Mouse (Mus musculus): ENCODE results near the gene Tm4sf5. TPM values are rescaled to one million over a fixed set of nuclear protein-coding genes. Genes with fewer than 3 reads are reported as not detected.
"Not testable (repeated sequence)": the region's sequence is repeated elsewhere in the genome, so short reads cannot be mapped to it uniquely, and the experiment has no call there.

Gene Tm4sf5
- polyA plus RNA-seq, 1 experiment = 0.54 TPM

DNA sequence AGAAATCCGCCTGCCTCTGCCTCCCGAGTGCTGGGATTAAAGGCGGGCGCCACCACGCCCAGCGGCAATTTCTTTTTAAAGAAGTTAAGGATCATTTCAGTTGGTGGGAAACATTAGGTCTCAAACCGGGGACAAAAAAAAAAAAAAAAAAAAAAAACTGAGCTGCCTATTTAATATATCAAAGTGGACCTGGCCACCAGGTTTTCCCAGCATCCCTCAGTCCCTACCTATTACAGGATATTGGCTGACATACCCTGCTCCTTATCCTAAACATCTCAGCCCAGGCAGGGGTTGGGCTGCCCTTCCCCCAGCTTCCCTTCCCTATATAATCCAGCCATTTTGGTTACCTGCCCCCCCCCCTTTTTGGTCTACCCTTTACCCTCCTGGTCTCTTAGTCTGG lies 6.8 kb downstream of the Tm4sf5 start:
- DNase-seq = no peak
- WGBS = 87% methylated on average over 7 of the region's 7 CpGs
- TF ChIP-seq POLR2A (IDR thresholded peaks at IDR 0.05; ENCODE audit: borderline replicate concordance, insufficient read depth, low read length) = no peak
- TF ChIP-seq CTCF (IDR thresholded peaks at IDR 0.05; ENCODE audit: borderline replicate concordance, insufficient read depth, low read depth, low read length) = no peak

DNA sequence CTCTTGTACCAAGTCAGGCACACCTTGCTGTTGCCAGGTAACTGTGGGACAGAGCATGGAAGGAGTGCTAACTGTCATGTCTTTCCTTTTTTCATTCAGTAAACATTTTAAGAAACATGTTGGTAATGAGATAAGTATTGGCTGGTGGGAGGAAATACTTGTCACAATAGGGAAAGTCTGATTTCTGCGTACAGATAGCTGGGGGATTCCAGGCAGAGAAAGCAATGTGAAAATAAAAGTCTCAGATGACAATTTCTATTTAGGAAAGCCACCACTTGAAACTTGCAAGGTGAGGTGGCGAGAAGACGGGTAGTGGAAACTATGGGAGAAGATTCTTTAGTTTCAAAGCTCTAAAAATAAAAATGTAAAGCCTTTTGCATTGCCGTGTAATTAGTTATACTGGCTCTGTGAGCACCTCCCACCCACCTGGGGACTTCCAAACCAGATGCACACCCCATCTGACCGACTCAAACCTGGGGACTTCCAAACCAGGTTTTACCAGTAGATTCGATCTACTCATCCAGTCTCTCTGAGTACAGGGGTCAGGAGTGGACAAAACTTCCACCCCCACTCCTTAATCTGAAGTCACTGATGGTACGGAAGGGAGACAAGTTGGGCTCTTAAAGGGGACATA lies 7.8 kb downstream of the Tm4sf5 start:
- 79% methylated on average over 7 of the region's 7 CpGs for WGBS
- TF ChIP-seq POLR2A (IDR thresholded peaks at IDR 0.05; ENCODE audit: borderline replicate concordance, insufficient read depth, low read length) (no peak), CTCF (IDR thresholded peaks at IDR 0.05; ENCODE audit: borderline replicate concordance, insufficient read depth, low read depth, low read length) (no peak)
- Histone ChIP-seq H3K4me1 (ENCODE audit: control insufficient read depth, insufficient read depth, low read length) (no peaks in the 10 kb centered on the region), H3K27me3 (ENCODE audit: control insufficient read depth, insufficient read depth, low read length) (no peaks in the 10 kb centered on the region), H3K4me3 (replicated peaks; ENCODE audit: insufficient read depth, low read depth, low read length) (no peak overlapping the region), H3K27ac (ENCODE audit: insufficient read depth, low read length) (no peak overlapping the region)
- DNase-seq = no peak

More for the DNA sequence above, 6.8 kb downstream of the Tm4sf5 start:
- no peaks in the 10 kb centered on the region for H3K27me3 ChIP-seq (ENCODE audit: control insufficient read depth, insufficient read depth, low read length)
- no peak overlapping the region for H3K4me3 ChIP-seq (replicated peaks; ENCODE audit: insufficient read depth, low read depth, low read length)
- no peak overlapping the region for H3K27ac ChIP-seq (ENCODE audit: insufficient read depth, low read length)
- H3K4me1 ChIP-seq (ENCODE audit: control insufficient read depth, insufficient read depth, low read length) = no peaks in the 10 kb centered on the region

DNA sequence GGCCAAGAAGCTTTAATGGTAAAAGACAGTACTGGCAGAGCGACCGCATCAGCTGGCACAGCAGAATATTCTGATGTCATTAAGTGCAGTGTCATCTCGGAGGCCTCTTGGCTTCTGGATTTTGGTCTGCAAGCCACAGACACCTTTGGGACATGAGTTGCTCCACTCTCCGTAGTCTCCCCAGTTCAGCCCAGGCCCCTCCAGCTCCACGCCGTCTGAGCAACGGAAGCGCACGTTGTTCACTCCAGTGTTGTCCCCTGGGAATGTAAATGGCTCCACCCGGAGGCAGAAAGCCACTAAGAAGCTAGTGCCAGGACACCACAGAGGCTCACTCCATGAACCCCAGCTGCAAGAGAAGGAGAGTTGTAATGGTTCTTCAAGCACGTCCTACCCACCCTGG lies 8.5 kb downstream of the Tm4sf5 start:
- no peaks in the 10 kb centered on the region for H3K4me1 ChIP-seq (ENCODE audit: control insufficient read depth, insufficient read depth, low read length)
- no peak overlapping the region for H3K27ac ChIP-seq (ENCODE audit: insufficient read depth, low read length)
- H3K27me3 ChIP-seq (ENCODE audit: control insufficient read depth, insufficient read depth, low read length) = no peaks in the 10 kb centered on the region
- TF ChIP-seq POLR2A (IDR thresholded peaks at IDR 0.05; ENCODE audit: borderline replicate concordance, insufficient read depth, low read length) (no peak), CTCF (IDR thresholded peaks at IDR 0.05; ENCODE audit: borderline replicate concordance, insufficient read depth, low read depth, low read length) (no peak)
- WGBS = 14% methylated on average over 11 of the region's 11 CpGs
- DNase-seq = no peak
- no peak overlapping the region for H3K4me3 ChIP-seq (replicated peaks; ENCODE audit: insufficient read depth, low read depth, low read length)

DNA sequence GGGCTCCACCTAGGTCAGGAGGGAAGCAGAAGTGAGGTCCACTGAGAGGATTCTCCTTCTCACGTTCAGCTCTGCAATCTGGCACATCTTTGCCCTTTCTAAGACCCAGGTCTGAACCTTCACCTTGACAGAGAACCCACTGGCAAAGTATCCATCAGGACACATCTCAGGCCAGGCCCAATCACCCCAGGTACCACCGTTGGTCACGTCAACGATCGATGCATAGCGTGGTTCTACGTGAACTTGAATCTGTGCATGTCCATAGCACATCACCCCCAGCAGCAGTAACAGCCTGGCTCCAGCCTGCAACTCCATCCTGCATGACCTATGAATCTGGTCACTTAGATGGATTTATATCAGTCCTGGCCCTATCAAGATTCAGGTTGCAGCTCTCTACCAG lies 9.2 kb downstream of the Tm4sf5 start, which contains the start of gene Vmo1:
Gene Vmo1 (minus strand): TSS at position 329 of the 400 bp plus-strand sequence.
- H3K27me3 ChIP-seq (ENCODE audit: control insufficient read depth, insufficient read depth, low read length) = no peaks in the 10 kb centered on the region
- no peak within 1 kb of the TSS for H3K27ac ChIP-seq (ENCODE audit: insufficient read depth, low read length)
- no peak for DNase-seq
- H3K4me3 ChIP-seq (replicated peaks; ENCODE audit: insufficient read depth, low read depth, low read length) = no peak within 1 kb of the TSS
- H3K4me1 ChIP-seq (ENCODE audit: control insufficient read depth, insufficient read depth, low read length) = no peaks in the 10 kb centered on the region
- TF ChIP-seq POLR2A (IDR thresholded peaks at IDR 0.05; ENCODE audit: borderline replicate concordance, insufficient read depth, low read length) (no peak), CTCF (IDR thresholded peaks at IDR 0.05; ENCODE audit: borderline replicate concordance, insufficient read depth, low read depth, low read length) (no peak)
- WGBS = 87% methylated on average over 7 of the region's 7 CpGs

DNA sequence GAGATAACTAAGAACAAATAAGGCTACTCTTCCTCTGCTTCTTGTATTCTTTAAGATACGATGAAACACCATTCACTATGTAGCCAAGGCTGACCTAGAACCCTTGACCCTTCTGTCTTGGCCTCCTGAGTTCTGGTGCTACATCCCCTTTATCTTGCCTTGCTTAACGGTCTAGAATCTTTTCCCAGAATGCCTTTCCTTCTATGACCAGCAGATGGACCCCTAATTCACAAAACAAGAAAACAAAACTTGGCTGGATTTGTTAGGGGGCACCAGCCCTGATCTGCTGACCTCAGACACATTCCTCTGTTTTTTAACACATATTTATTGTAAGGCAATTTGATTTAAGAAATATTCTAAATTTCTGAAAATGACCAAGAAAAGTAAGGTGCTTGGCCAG lies 11.3 kb downstream of the Tm4sf5 start:
- DNase-seq = peak in 1 of 2 experiments; percentile 24
- TF ChIP-seq CTCF (IDR thresholded peaks at IDR 0.05; ENCODE audit: borderline replicate concordance, insufficient read depth, low read depth, low read length) (peak; percentile 35; the same call in 1 of the 2 replicates), POLR2A (IDR thresholded peaks at IDR 0.05; ENCODE audit: borderline replicate concordance, insufficient read depth, low read length) (no peak)
- Histone ChIP-seq H3K27me3 (ENCODE audit: control insufficient read depth, insufficient read depth, low read length) (no peaks in the 10 kb centered on the region), H3K4me1 (ENCODE audit: control insufficient read depth, insufficient read depth, low read length) (peaks cover 3% of the 10 kb centered on the region; the same call in 1 of the 2 replicates), H3K27ac (ENCODE audit: insufficient read depth, low read length) (no peak overlapping the region), H3K4me3 (replicated peaks; ENCODE audit: insufficient read depth, low read depth, low read length) (no peak overlapping the region)
- WGBS = 22% methylated on average over 2 of the region's 2 CpGs

DNA sequence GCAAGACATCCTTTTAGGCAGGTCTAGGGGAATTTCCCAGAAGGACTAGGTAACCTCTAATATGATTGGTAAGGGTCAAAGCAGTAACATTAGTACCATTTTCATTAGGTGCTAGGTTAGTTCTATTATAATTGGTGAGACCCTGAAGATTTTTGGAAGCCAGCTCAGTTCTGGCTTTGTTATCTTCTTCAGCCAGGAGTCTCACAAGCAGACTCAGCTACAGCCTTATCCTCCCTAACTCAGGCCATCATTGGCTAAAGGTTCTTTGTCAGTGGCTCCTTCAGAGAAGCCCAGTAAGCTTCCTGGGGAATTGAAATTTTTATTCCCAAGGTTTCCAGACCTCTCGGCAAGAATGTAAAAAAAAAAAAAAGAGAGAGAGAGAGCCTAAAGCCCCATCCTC lies 13.4 kb downstream of the Tm4sf5 start:
- H3K27me3 ChIP-seq (ENCODE audit: control insufficient read depth, insufficient read depth, low read length) = no peaks in the 10 kb centered on the region
- H3K4me1 ChIP-seq (ENCODE audit: control insufficient read depth, insufficient read depth, low read length) = peaks cover 3% of the 10 kb centered on the region; the same call in 1 of the 2 replicates
- H3K27ac ChIP-seq (ENCODE audit: insufficient read depth, low read length) = no peak overlapping the region
- no peak overlapping the region for H3K4me3 ChIP-seq (replicated peaks; ENCODE audit: insufficient read depth, low read depth, low read length)
- DNase-seq = no peak
- WGBS = 77% methylated on average over 1 of the region's 1 CpGs
- TF ChIP-seq POLR2A (IDR thresholded peaks at IDR 0.05; ENCODE audit: borderline replicate concordance, insufficient read depth, low read length) = no peak
- TF ChIP-seq CTCF (IDR thresholded peaks at IDR 0.05; ENCODE audit: borderline replicate concordance, insufficient read depth, low read depth, low read length) = no peak

DNA sequence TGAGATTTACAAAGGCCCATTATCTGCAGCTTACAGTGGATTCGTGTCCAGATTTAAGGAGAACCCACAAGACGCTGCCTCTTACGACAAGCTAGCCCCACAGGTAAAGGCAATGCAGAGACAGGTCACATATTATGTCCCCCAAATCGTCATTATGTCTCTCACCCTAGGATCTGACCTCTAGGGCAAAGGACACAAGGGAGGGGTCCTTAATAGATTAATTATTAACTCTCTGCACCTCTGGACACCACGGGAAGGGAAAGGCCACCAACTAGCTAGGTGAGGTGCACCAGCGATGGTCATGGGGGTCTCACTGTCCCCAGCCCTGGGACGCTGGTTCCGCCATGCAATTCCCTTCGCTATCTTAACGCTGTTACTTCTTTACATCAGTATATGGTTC lies 13.9 kb downstream of the Tm4sf5 start, which contains the start of gene Gltpd2:
Gene Gltpd2 (plus strand): TSS at position 274 of the 400 bp plus-strand sequence.
- no peak within 1 kb of the TSS for H3K27ac ChIP-seq (ENCODE audit: insufficient read depth, low read length)
- no peak for TF ChIP-seq CTCF (IDR thresholded peaks at IDR 0.05; ENCODE audit: borderline replicate concordance, insufficient read depth, low read depth, low read length)
- TF ChIP-seq POLR2A (IDR thresholded peaks at IDR 0.05; ENCODE audit: borderline replicate concordance, insufficient read depth, low read length) = no peak
- H3K4me1 ChIP-seq (ENCODE audit: control insufficient read depth, insufficient read depth, low read length) = peaks cover 3% of the 10 kb centered on the region; the same call in 1 of the 2 replicates
- no peaks in the 10 kb centered on the region for H3K27me3 ChIP-seq (ENCODE audit: control insufficient read depth, insufficient read depth, low read length)
- no peak for DNase-seq
- 88% methylated on average over 10 of the region's 10 CpGs for WGBS
- H3K4me3 ChIP-seq (replicated peaks; ENCODE audit: insufficient read depth, low read depth, low read length) = no peak within 1 kb of the TSS

DNA sequence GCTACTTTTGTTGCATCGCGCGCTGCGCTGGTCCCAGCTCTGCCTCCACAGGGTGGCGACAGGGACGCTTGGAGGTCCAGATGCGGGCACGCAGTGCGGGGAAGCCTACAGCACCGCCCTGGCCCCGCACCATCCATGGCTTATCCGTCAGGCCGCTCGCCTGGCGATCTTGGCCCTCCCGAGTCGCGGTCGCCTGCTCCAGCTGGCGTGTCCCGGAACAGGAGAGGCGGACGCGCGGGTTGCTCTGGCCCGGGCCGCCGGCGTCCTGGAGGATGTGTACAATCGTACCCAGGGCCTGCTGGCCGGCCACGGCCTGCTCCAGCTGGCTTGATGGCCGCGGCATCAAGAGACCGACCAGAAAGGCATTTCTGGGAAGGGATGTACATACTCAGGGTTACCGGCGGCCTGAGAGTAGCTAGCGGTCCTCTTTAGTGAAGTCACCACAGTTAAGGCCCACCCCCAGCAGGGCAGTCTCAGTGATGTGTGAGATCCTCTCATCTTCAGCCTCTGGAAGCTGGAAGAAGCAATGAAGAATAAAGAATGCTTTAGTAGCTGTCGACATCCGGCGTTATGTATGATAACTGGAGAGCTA lies 15.2 kb downstream of the Tm4sf5 start:
- H3K4me1 ChIP-seq (ENCODE audit: control insufficient read depth, insufficient read depth, low read length) = peaks cover 3% of the 10 kb centered on the region; the same call in 1 of the 2 replicates
- TF ChIP-seq POLR2A (IDR thresholded peaks at IDR 0.05; ENCODE audit: borderline replicate concordance, insufficient read depth, low read length) = no peak
- no peak for TF ChIP-seq CTCF (IDR thresholded peaks at IDR 0.05; ENCODE audit: borderline replicate concordance, insufficient read depth, low read depth, low read length)
- DNase-seq = peak; percentile 44 to 59
- H3K4me3 ChIP-seq (replicated peaks; ENCODE audit: insufficient read depth, low read depth, low read length) = peak overlapping the region; percentile 17
- no peaks in the 10 kb centered on the region for H3K27me3 ChIP-seq (ENCODE audit: control insufficient read depth, insufficient read depth, low read length)
- H3K27ac ChIP-seq (ENCODE audit: insufficient read depth, low read length) = peak overlapping the region; percentile 12; the same call in 1 of the 2 replicates
- 10% methylated on average over 41 of the region's 41 CpGs for WGBS

DNA sequence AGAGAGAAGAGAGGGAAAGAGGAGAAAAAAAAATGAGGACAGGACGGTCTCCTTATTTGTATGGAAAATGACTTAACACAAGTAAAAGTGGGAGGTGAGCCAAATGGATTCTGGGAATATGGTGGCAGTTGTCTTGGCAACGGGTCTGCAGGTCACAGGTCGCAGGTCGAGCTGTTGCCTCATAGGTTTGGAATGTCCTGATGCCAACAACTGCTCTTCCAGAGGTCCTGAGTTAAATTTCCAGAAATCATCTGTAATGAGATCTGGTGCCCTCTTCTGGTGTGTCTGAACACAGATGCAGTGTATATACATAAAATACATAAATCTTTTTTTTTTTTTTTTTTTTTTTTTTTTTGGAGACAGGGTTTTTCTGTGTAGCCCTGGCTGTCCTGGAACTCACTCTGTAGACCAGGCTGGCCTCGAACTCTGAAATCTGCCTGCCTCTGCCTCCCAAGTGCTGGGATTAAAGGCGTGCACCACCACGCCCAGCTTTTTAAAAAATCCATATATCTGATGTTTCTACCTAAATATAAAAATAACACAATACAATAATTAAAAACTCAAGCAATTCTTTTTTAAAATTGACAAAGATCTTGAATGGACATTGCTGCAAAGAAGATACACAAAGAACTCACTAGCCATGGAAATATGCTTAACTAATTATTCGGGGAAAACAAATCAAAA lies 18.4 kb downstream of the Tm4sf5 start:
- not testable (repeated sequence) for H3K4me1 ChIP-seq (ENCODE audit: control insufficient read depth, insufficient read depth, low read length); DNase-seq; H3K4me3 ChIP-seq (replicated peaks; ENCODE audit: insufficient read depth, low read depth, low read length); H3K27ac ChIP-seq (ENCODE audit: insufficient read depth, low read length); H3K27me3 ChIP-seq (ENCODE audit: control insufficient read depth, insufficient read depth, low read length)
- WGBS = 88% methylated on average over 8 of the region's 8 CpGs

Measured in cerebellum, adult 2 months (tissue).